ENCODE assay signal across 7 mouse cellular contexts in genomic region chr5:127616884-127617635, GRCm38 (mm10). TPM values are rescaled to one million over a fixed set of nuclear protein-coding genes. Genes with fewer than 3 reads are reported as not detected.
DNase-seq lines count a peak whose midpoint lies in the region; ATAC-seq lines count a peak whose summit lies in the region.

No protein-coding gene starts in this region.

- WGBS in intestine, embryonic 15.5 days: under 1% methylated on average over 82 of the region's 91 CpGs
- WGBS in midbrain, embryonic 10.5 days: under 1% methylated on average over 91 of the region's 91 CpGs

- peaks cover 18% of the 10 kb centered on the region for H3K4me1 ChIP-seq in intestine, embryonic 15.5 days (replicated peaks)
- H3K4me1 ChIP-seq in midbrain, embryonic 10.5 days: peaks cover 26% of the 10 kb centered on the region

- intact Hi-C loops in gastrocnemius, postnatal 36 days (cut with DNase I): no loop called here
- intact Hi-C loops in left cerebral cortex, postnatal 25 days (cut with DNase I): no loop called here

- DNase-seq in adrenal gland, adult 2 months: peak; percentile 98
- peak; percentile 92 for DNase-seq in embryo, embryonic 11.5 days (ENCODE audit: low read depth, low spot score)
- peak; percentile 97 to 98 for DNase-seq in gastrocnemius, postnatal 36 days
- DNase-seq in left cerebral cortex, postnatal 25 days (ENCODE audit: low spot score in 2 of 2): peak; percentile 98
- peak; percentile 97 for DNase-seq in midbrain, embryonic 10.5 days (ENCODE audit: low spot score)
- DNase-seq in right cerebral cortex, postnatal 4 days: peak; percentile 97

- no peaks in the 10 kb centered on the region for H3K27me3 ChIP-seq in intestine, embryonic 15.5 days (replicated peaks)
- no peaks in the 10 kb centered on the region for H3K27me3 ChIP-seq in midbrain, embryonic 10.5 days (ENCODE audit: low read depth, poor library complexity, severe bottlenecking)

- H3K4me3 ChIP-seq in intestine, embryonic 15.5 days (replicated peaks): peak overlapping the region; percentile 78
- H3K4me3 ChIP-seq in midbrain, embryonic 10.5 days: peak overlapping the region; percentile 97

- peak overlapping the region; percentile 83 for H3K9ac ChIP-seq in intestine, embryonic 15.5 days

- peak; percentile 98 for ATAC-seq in intestine, embryonic 15.5 days

- peak overlapping the region; percentile 88 for H3K4me2 ChIP-seq in intestine, embryonic 15.5 days (replicated peaks)

- no peaks in the 10 kb centered on the region for H3K36me3 ChIP-seq in intestine, embryonic 15.5 days
- 0 out of 2 replicates have a peak, but pooled peaks cover 4% of the 10 kb centered on the region for H3K36me3 ChIP-seq in midbrain, embryonic 10.5 days

- H3K9me3 ChIP-seq in intestine, embryonic 15.5 days: no peaks in the 10 kb centered on the region
- H3K9me3 ChIP-seq in midbrain, embryonic 10.5 days (replicated peaks): no peaks in the 10 kb centered on the region

- peak overlapping the region; percentile 81 for H3K27ac ChIP-seq in intestine, embryonic 15.5 days
- peak overlapping the region; percentile 95 for H3K27ac ChIP-seq in midbrain, embryonic 10.5 days (replicated peaks)

RNA-seq across cellular contexts. Expression of gene Glt1d1, which starts 15.0 kb away (rescaled TPM):
- under 1 TPM; 0.26 to 0.73 TPM for total RNA-seq in adrenal gland, adult 2 months (2021)
- polyA plus RNA-seq in adrenal gland, adult 2 months (2012; rRNA removed): 0.03 and 0.08 TPM in 2 replicates
- total RNA-seq in gastrocnemius, postnatal 36 days (2021): not detected
- polyA plus RNA-seq in intestine, embryonic 15.5 days (2015; fragmentation: Nextera tagmentation; extraction: Ambion mirVana): 0.63 and 0.78 TPM in 2 replicates
- total RNA-seq in left cerebral cortex, postnatal 25 days (2021): 10 to 100 TPM; 22.6 to 27.3 TPM
- polyA plus RNA-seq in midbrain, embryonic 10.5 days (2016; fragmentation: Nextera tagmentation; extraction: Ambion mirVana): 1.3 and 1.4 TPM in 2 replicates

RNA-seq across cellular contexts. Expression of gene Slc15a4, which starts 15.6 kb away (rescaled TPM):
- total RNA-seq in adrenal gland, adult 2 months (2021): 10 to 100 TPM; 23.0 to 38.9 TPM
- polyA plus RNA-seq in adrenal gland, adult 2 months (2012; rRNA removed): 32.1 and 33.1 TPM in 2 replicates
- total RNA-seq in gastrocnemius, postnatal 36 days (2021): 10 to 100 TPM in 1 of 2 experiments, 1 to 10 TPM in 1; 9.9 to 11.5 TPM
- 18.1 and 19.2 TPM in 2 replicates for polyA plus RNA-seq in intestine, embryonic 15.5 days (2015; fragmentation: Nextera tagmentation; extraction: Ambion mirVana)
- total RNA-seq in left cerebral cortex, postnatal 25 days (2021): 10 to 100 TPM; 23.2 to 25.4 TPM
- 23.8 and 26.1 TPM in 2 replicates for polyA plus RNA-seq in midbrain, embryonic 10.5 days (2016; fragmentation: Nextera tagmentation; extraction: Ambion mirVana)

Comparison
In these comparisons a context has a peak if more than half of its experiments do, and no peak if none do; other contexts are left out.
1. Peak in every context shown above with its lines: DNase-seq, ATAC-seq, H3K4me3 ChIP-seq and H3K27ac ChIP-seq.
2. RNA of gene Glt1d1, which starts 15.0 kb away (total RNA-seq): 22.6 to 27.3 TPM in left cerebral cortex, postnatal 25 days; 0.26 to 0.73 TPM in adrenal gland, adult 2 months and not detected in gastrocnemius, postnatal 36 days; every median in the first group is over 10 times any median in the second.